Mouse (Mus musculus) limb, embryonic 11.5 days (tissue): Measurements from ENCODE around the gene Capn3. TPM values are rescaled to one million over a fixed set of nuclear protein-coding genes. Genes with fewer than 3 reads are reported as not detected.

Experiments
- ATAC-seq: fragments of 200-750 bp; cut with Nextera tagmentation; 2 replicates; pipeline ENCODE4 v1.8.0; 2017; ENCODE audit warnings: low read depth; ENCODE audit not compliant: insufficient number of reproducible peaks, low FRiP score, low TSS enrichment
- DNase-seq: peaks from one replicate; pipeline ENCODE4 v3.0.0-alpha.2; 2015; ENCODE audit warnings: low spot score
- H3K27ac ChIP-seq: fragments of 300-500 bp; sonication (generic); replicated peaks from 2 replicates; pipeline ENCODE4 v1.5.1; 2014; ENCODE audit warnings: low read depth, mild to moderate bottlenecking, low read length
- H3K27me3 ChIP-seq: fragments of 300-500 bp; sonication (generic); 2 replicates; pipeline ENCODE4 v1.6.1; 2014; ENCODE audit warnings: mild to moderate bottlenecking, low read length, mixed read lengths; ENCODE audit not compliant: control insufficient read depth, insufficient read depth
- H3K36me3 ChIP-seq: fragments of 300-500 bp; sonication (generic); 2 replicates; pipeline ENCODE4 v1.6.1; 2014; ENCODE audit warnings: mild to moderate bottlenecking, low read length, moderate library complexity, mixed read lengths; ENCODE audit not compliant: control insufficient read depth, insufficient read depth
- H3K4me1 ChIP-seq: fragments of 300-500 bp; sonication (generic); 2 replicates; pipeline ENCODE4 v1.6.1; 2014; ENCODE audit warnings: low read length, mixed read lengths; ENCODE audit not compliant: control insufficient read depth, insufficient read depth
- H3K4me2 ChIP-seq: fragments of 300-500 bp; sonication (generic); 2 replicates; pipeline ENCODE4 v1.6.1; 2014; ENCODE audit warnings: low read depth, mild to moderate bottlenecking, moderate library complexity; ENCODE audit not compliant: severe bottlenecking
- H3K4me3 ChIP-seq: fragments of 300-500 bp; sonication (generic); 2 replicates; pipeline ENCODE4 v1.5.1; 2014; ENCODE audit warnings: low read depth, low read length
- H3K9ac ChIP-seq: fragments of 300-500 bp; sonication (generic); 2 replicates; pipeline ENCODE4 v1.6.1; 2014; ENCODE audit warnings: mild to moderate bottlenecking, low read length
- H3K9me3 ChIP-seq: fragments of 300-500 bp; sonication (generic); 2 replicates; pipeline ENCODE4 v1.6.1; 2016; ENCODE audit warnings: low read length; ENCODE audit not compliant: control insufficient read depth
- WGBS: fragments of 180-500 bp; shearing (Covaris S2); extraction: QIAGEN DNeasy Blood & Tissue Kit; methylation state at CpG from one replicate; pipeline ENCODE4 v1.1.7; 2014; 5-methylcytosine and 5-hydroxymethylcytosine counted together
- polyA plus RNA-seq: library from polyadenylated mRNA; unstranded; fragments of >200 nt; fragmentation: Nextera tagmentation; extraction: Ambion mirVana; gene quantifications from 2 replicates; pipeline ENCODE4 v1.2.1, GENCODE M21; 2014

The Capn3 gene
- polyA plus RNA-seq: 0.95 and 1.0 TPM in 2 replicates

GRCm38 (mm10) chr2:120455719-120456118, at the start of gene Capn3:
Capn3 (plus strand) TSS chr2:120456019.
- Histone ChIP-seq H3K9me3 (peaks cover 3% of the 10 kb centered on the region; the same call in 1 of the 2 replicates), H3K27ac (no peak within 1 kb of the TSS), H3K4me2 (no peak within 1 kb of the TSS), H3K27me3 (no peaks in the 10 kb centered on the region), H3K36me3 (no peaks in the 10 kb centered on the region), H3K4me3 (no peak within 1 kb of the TSS), H3K4me1 (no peaks in the 10 kb centered on the region), H3K9ac (no peak within 1 kb of the TSS)
- 77% methylated on average over 4 of the region's 4 CpGs for WGBS
- ATAC-seq (no peak), DNase-seq (no peak)

- WGBS: 90% methylated on average over 3 of the region's 3 CpGs
- no peak for ATAC-seq
- H3K4me3 ChIP-seq: no peak overlapping the region
- no peak for DNase-seq
- no peak overlapping the region for H3K27ac ChIP-seq
- H3K36me3 ChIP-seq: no peaks in the 10 kb centered on the region
- H3K9me3 ChIP-seq: no peaks in the 10 kb centered on the region
- H3K9ac ChIP-seq: no peak overlapping the region
- no peaks in the 10 kb centered on the region for H3K4me1 ChIP-seq
- H3K4me2 ChIP-seq: no peak overlapping the region
- H3K27me3 ChIP-seq: no peaks in the 10 kb centered on the region
Measured at GRCm38 (mm10) chr2:120411096-120411628, 44.7 kb upstream of the Capn3 start.

GRCm38 (mm10) chr2:120414113-120414512, 41.7 kb upstream of the Capn3 start:
- Histone ChIP-seq H3K27ac (no peak overlapping the region), H3K27me3 (no peaks in the 10 kb centered on the region), H3K4me2 (no peak overlapping the region), H3K4me3 (no peak overlapping the region), H3K36me3 (no peaks in the 10 kb centered on the region), H3K9me3 (no peaks in the 10 kb centered on the region), H3K4me1 (no peaks in the 10 kb centered on the region), H3K9ac (no peak overlapping the region)
- ATAC-seq (no peak), DNase-seq (no peak)

DNA sequence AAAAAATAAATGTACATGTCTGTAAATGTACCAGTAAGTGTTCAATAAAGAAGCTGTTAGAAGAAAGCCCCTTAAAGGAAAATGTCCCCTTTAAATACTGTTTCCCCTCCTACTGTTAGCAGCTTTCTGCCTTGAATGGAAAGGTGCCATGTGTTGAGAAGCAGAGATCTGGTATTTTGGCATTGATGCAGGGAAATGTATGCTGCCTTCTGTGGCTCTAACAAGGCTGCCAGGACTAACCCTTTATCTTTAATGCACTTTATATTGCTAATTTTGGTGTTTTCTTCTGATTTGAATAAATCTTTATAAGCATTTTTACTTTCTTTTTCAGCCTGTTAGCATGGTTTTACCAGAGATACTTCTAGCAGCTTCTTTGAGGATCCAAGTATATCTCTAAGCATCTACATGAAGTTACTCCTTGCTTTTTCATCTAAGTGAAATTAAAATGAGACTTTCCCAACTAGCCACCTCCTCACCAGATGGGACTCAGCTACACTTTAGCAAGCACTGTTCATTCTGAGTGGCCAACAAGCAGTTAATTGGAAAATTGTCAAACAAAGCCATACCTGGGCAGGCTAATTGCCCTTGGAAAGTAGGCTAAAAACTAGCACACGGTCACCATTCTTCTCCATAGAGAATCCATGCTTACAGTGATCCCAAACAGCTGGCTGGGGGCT, 40.9 kb upstream of the Capn3 start:
- DNase-seq: no peak
- H3K9me3 ChIP-seq: no peaks in the 10 kb centered on the region
- 92% methylated on average over 1 of the region's 1 CpGs for WGBS
- H3K4me1 ChIP-seq: no peaks in the 10 kb centered on the region
- H3K4me3 ChIP-seq: no peak overlapping the region
- ATAC-seq: no peak
- no peaks in the 10 kb centered on the region for H3K36me3 ChIP-seq
- H3K9ac ChIP-seq: no peak overlapping the region
- no peak overlapping the region for H3K4me2 ChIP-seq
- H3K27ac ChIP-seq: no peak overlapping the region
- no peaks in the 10 kb centered on the region for H3K27me3 ChIP-seq

DNA sequence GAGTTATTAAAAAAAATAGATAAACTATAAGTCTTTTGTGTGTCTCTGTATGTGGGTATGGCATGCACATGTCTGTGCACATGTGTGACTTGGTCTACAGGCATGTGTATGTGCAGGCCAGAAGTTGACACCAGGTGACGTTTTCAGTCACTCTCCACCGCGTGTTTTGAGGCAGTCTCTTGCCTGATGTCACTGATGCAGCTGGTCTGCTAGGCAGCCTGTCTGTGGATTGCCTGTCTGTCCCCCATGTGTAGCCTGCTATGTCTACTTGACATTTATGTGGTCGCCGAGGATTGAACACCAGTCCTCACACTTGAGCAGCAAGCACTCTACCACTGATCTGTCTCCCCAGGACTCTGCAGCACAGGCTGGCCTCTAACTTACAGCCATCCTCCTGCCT, 31.4 kb upstream of the Capn3 start:
- Histone ChIP-seq H3K9me3 (no peaks in the 10 kb centered on the region), H3K27ac (no peak overlapping the region), H3K4me1 (no peaks in the 10 kb centered on the region), H3K4me2 (no peak overlapping the region), H3K9ac (no peak overlapping the region), H3K36me3 (no peaks in the 10 kb centered on the region), H3K27me3 (no peaks in the 10 kb centered on the region), H3K4me3 (no peak overlapping the region)
- no peak for DNase-seq
- no peak for ATAC-seq
- 86% methylated on average over 5 of the region's 5 CpGs for WGBS

DNA sequence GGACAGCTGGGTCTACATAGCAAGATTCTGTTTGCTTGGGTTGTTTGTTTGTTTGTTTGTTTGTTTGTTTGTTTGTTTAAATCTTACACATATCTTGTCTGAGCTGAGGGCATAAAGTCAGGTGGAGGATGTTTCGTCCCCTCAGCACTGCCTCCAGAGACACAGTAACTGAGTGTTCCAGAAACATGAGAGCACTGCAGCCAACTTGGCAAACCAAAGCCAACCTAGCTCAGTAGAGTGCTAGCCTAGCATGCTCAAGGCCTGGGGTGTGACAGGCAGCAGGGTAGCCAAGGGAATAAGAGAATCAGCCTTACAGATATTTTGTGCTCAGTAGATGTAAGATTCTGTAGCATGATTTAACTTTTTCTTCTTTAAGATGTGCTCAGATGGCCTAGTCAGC, 11.3 kb upstream of the Capn3 start:
- Histone ChIP-seq H3K9me3 (no peaks in the 10 kb centered on the region), H3K27ac (no peak overlapping the region), H3K4me1 (no peaks in the 10 kb centered on the region), H3K36me3 (no peaks in the 10 kb centered on the region), H3K4me2 (no peak overlapping the region), H3K4me3 (no peak overlapping the region), H3K9ac (no peak overlapping the region), H3K27me3 (no peaks in the 10 kb centered on the region)
- WGBS: 89% methylated on average over 1 of the region's 1 CpGs
- ATAC-seq (no peak), DNase-seq (no peak)

DNA sequence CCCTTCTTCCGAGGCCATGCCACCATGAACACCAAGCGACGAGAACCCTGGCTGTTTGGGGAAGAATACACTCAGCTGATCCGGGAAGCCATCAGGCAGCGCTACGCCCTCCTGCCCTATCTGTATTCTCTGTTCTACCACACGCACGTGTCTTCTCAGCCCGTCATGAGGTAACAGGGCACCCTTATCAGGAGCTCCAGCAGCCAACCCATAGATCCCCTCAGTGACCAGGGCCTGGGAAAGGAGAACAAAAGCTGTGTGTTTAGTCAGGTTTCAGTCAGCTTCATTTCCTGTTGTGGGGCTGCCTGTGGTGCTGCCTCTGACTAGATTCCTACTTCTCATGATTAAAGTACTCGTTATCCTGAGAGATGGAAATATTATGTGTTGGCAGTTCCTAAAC, 9.4 kb upstream of the Capn3 start:
- H3K27me3 ChIP-seq: no peaks in the 10 kb centered on the region
- no peak overlapping the region for H3K27ac ChIP-seq
- H3K36me3 ChIP-seq: no peaks in the 10 kb centered on the region
- no peak overlapping the region for H3K9ac ChIP-seq
- no peaks in the 10 kb centered on the region for H3K4me1 ChIP-seq
- 77% methylated on average over 10 of the region's 10 CpGs for WGBS
- no peak overlapping the region for H3K4me2 ChIP-seq
- H3K4me3 ChIP-seq: no peak overlapping the region
- no peaks in the 10 kb centered on the region for H3K9me3 ChIP-seq
- DNase-seq (no peak), ATAC-seq (no peak)

DNA sequence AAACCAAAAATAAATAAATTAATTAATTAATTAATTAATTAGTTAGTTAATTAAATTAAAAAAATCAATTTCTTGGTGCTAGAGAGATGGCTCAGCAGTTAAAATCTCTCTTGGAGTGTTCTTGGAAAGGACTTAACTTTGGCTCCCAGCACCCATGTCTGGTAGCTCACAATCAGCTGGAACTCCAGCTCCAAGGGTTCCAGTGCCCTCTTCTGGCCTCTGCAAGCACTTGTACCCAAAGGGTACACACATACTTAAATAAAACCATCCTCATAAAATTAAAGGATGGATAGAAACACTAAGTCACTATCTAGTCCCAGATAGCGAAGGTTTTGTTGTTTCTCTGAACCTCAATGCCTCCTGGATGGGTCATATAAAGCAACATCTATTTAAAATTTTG, 8.5 kb upstream of the Capn3 start:
- Histone ChIP-seq H3K4me1 (no peaks in the 10 kb centered on the region), H3K27ac (no peak overlapping the region), H3K27me3 (no peaks in the 10 kb centered on the region), H3K4me3 (no peak overlapping the region), H3K36me3 (no peaks in the 10 kb centered on the region), H3K9me3 (no peaks in the 10 kb centered on the region), H3K9ac (no peak overlapping the region), H3K4me2 (no peak overlapping the region)
- DNase-seq (no peak), ATAC-seq (no peak)
- 91% methylated on average over 1 of the region's 1 CpGs for WGBS

DNA sequence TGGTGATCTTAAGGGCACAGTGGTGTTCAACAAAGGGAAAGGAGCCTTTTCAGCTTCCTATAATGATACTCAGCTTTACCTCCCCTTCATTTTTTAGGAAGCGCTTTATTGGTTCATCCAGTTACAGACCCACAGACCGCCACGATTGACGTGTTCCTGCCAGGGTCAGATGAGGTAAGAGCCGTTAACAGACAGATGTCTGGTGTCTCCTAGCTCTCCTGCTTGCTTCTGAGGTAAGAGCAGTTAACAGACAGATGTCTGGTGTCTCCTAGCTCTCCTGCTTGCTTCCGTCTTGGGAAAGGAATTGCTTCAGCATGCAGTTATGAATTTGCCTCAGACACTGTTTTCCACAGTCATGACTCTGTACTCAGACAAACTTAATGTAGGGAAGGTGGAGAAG, 5.1 kb upstream of the Capn3 start:
- ATAC-seq (no peak), DNase-seq (no peak)
- H3K9ac ChIP-seq: no peak overlapping the region
- no peak overlapping the region for H3K4me3 ChIP-seq
- no peak overlapping the region for H3K27ac ChIP-seq
- H3K36me3 ChIP-seq: no peaks in the 10 kb centered on the region
- no peaks in the 10 kb centered on the region for H3K27me3 ChIP-seq
- 71% methylated on average over 6 of the region's 6 CpGs for WGBS
- no peak overlapping the region for H3K4me2 ChIP-seq
- H3K9me3 ChIP-seq: peaks cover 3% of the 10 kb centered on the region; the same call in 1 of the 2 replicates
- no peaks in the 10 kb centered on the region for H3K4me1 ChIP-seq
